Mouse (Mus musculus): ENCODE data around the gene Irgm1.
"Not testable (repeated sequence)": the region's sequence is repeated elsewhere in the genome, so short reads cannot be mapped to it uniquely, and the experiment has no call there.

The Irgm1 gene

DNA sequence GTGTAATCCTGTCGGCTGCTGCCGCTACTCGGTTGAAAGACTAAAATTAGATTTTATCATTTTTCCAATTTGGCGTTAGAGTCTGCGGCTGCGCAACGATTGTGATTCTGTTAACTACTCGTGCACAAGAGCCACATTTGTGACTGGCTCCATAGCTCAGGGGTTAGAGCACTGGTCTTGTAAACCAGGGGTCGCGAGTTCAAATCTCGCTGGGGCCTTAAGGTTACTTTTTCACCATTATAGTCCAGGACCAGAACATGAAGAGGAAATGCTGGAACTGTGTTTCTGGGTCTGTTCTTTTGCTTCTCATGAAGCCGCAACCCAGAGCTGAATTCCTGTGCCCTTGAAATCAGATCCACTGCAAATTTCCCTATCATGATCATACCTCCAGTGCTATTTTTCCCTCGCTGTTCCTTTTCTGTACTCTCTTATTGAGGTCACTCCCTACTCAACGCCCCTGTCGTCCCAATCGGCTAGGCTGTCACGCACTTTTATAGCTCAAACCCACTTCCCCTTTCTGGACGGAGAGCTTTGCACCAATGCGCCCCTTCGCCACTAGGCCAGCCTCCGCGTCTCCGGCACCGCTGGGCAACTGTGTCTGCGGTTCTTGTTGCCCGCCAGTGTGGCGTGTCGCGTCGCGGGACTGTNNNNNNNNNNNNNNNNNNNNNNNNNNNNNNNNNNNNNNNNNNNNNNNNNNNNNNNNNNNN, 17.9 kb downstream of the Irgm1 start:
- peak; percentile 68 for DNase-seq (ENCODE audit: low spot score)

DNA sequence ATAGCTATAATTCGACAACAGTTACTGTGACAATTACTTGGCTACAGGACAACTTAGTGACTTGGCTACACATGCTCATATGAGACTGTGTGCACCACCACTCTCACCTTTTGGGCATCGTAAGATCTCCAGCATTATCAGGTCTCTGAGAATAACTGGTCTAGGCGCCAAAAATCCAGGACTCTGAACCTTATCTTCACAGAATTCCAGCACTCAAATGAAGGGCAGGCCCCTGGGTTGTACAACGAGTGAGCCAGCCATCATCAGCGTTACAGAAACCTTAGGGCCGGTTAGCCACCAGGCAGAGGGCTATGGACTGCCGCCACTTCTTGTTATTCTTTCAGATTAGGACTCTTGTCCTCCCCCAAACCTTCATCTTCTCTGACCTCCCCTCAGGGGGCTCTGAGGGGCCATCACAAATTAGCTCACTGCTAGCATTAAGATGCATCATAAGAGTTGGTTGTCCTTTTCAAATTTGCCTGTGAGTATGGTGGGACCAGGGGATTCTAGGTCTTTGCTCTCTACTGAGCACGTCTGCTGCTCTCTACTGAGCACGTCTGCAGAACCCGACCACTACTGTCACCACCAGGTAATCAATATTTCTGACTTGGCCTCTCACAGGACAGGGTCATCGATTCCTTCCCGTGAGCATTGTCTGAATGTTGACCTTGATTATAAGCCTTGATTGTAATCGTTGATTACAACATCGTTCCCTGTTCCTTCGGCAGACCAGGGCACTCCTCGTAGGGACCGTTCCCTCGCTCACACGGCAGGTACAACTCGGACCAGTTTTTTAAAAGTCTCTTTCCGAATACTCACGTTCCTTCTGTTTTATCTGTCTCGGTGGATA, 18.6 kb downstream of the Irgm1 start:
- no peak for DNase-seq (ENCODE audit: low spot score)

DNA sequence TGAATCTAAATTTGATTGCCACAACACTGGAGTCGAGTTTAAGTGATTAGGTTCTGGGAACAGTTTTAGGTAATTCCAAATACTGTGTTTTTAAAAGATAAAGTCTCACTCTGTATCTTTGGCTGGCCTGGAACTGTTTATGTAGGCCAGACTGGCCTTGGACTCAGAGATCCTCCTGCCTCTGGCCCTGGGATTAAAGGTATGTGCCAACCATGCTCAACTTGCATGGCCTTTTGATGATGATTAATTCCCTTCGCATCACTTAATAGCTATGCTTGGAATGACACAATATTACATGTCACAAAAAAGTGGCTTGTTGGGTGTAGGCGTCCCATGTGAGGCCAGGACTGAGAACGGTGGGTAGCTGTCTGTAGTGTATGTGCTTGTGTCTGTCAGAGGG, 19.3 kb downstream of the Irgm1 start:
- DNase-seq (ENCODE audit: low spot score), result no peak

DNA sequence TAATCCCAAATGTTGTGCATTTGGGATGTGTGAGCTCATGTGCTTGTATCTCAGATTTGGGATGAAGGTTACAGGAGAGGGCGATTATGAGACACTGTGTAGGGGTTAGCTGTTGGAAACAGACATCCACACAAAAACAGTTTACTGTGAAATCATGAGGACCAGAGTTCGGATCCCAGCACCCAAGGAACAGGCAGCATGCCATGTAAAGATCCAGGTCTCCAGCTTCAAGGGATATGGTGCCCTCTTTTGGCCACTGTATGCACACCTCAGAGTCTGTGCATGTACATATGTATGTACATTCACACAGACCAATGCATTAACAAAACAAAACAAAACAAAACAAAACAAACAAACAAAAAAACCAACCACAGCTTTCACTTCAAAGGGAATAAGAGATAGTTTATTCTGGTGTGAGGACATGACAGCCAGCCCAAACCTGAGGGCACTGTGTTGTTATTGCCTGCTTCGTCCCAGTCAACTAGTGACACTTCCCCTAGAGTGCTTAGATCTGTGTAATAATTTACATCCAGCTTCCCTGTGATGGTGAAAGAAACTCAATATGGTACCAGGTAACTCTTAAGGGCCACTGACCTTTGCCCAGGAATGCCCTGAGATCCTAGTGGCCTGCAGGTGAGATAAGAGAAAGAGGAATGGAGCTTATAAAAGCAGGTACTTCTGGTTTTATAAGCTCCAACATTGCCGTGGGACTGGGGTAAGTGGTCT, 20.1 kb downstream of the Irgm1 start:
- no peak for DNase-seq (ENCODE audit: low spot score)

DNA sequence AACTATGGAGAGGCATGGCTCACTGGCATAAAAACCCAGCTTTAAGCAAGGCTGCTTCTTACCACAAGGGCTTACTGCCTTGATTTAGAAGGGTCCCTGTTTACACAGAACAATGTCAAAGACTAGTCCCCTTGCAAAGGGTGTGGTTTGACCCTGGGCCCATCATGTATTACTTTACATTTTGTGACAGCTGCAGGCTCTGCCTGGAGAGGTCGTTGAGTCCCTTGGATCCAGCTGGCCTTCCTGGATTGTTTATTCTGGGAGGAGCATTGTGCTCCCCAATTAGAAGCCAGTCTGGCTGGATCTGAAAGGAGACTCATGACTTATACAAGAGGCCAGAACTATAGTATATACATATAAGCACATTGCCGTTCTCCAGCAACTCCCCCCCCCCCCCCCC, 21.2 kb downstream of the Irgm1 start:
- DNase-seq (ENCODE audit: low spot score), result no peak

DNA sequence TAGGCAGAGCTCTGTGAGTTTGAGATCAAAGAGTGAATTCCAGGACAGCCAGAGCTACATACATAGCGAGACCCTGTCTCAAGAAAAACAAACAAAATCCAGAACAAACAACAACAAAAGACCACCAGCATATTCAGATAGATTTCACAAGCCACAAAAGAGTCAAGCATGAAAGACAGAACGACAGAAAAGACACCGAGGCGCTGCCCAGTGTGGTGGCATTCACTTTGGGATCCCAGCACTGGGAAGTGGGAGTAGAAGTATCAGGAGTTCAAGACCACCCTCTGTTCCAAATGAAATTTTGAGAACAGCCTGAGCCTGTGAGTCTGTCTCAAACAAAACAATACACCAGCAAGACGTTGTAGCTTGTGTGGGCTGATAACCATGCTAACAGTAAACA, 24.6 kb downstream of the Irgm1 start:
- DNase-seq (ENCODE audit: low spot score), result no peak

DNA sequence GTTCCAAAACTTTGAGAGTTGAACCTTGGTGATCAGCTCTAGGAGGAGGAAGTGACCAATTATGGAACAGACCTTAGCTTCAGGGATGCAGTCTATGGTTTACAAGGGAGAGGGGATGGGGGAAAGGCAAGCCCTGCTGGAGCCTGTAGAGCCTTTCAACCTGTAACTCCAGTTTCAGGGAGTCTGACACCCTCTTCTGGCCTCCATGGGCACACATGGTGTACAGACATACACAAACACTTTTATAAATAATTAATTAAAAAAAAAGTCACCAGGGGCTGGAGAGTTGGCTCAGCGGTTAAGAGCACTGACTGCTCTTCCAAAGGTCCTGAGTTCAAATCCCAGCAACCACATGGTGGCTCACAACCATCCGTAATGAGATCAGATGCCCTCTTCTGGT, 25.1 kb downstream of the Irgm1 start:
- DNase-seq (ENCODE audit: low spot score), result not testable (repeated sequence)

DNA sequence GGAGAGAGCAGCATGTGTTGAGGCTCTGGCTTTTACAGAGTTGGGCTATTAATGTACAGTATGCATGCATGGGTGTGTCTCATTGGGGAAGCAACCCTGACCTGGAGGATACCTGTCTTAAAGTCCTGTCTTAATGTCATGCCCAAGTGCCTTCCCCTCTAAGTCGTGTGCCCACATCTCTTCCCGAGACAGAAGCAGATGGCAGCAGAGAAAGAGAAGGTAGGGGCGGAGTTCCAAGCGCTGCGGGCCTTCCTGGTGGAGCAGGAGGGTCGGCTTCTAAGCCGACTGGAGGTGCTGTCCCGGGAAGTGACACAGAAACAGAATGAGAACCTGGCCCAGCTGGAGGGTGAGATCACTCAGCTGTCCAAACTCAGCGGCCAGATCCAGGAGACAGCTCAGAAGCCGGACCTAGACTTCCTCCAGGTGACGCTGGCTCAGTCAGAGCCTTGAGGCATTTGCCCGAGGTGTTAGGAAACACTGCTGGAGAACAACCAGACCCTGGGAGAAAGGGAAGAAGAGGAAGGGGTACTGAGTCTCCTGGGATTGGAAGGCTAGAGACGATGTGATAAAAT, 26.2 kb downstream of the Irgm1 start:
- no peak for DNase-seq (ENCODE audit: low spot score)

DNA sequence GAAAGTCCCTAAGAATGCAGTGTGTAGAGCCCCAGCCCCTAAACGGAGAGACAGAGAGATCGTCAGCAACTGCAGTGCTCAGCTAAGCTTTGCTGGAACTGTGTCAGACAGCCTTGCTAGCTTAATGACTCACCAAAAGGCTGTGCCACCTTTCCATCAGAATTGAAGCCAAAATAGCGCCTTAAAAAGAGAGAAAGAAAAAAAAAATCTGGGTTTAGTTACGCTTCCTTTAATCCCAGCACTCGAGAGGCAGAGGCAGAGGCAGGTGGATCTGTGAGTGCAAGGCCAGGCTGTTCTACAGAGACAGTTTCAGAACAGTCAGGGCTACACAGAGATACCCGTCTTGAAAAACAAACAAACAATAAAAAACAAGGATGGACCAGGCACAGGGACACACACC, 27.2 kb downstream of the Irgm1 start:
- no peak for DNase-seq (ENCODE audit: low spot score)

DNA sequence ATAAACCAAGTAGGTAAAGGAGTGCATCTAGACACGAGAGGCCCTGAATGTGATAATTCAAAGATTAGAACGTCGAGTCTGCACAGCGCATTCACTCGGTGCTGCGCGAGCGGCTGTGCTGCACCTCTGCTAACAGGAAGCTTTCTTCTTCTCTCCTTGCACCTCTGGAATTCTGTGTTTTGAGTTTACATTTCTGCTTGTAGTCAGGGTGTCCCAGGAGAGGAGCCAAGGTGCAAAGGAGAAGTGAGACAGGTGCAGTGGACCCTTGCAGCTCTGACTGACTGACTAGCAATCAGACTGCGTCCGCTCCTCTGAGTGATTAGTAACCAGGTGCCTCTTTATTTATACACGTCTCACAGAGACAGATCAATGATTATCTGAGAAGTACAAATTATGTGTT, 28.3 kb downstream of the Irgm1 start:
- no peak for DNase-seq (ENCODE audit: low spot score)

DNA sequence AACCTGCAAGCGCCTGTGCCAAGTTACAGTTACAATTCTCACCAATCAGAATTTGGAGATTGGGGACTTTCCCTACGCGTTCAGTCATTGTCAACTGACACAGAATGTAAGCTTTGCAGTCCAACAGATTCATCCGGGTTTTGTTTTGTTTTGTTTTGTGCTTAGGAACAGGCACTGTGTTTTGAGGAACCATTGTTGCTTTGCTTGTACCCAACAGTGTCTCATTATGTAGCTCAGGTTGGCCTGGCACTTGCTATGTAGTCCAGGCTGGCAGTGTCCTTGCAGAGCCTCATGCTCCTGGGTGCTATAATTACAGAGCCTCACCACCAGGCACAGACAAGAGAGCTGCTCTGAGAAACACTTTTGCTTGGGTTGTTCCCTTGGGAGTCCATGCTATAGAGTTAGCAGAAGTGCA, 29.1 kb downstream of the Irgm1 start:
- no peak for DNase-seq (ENCODE audit: low spot score)

DNA sequence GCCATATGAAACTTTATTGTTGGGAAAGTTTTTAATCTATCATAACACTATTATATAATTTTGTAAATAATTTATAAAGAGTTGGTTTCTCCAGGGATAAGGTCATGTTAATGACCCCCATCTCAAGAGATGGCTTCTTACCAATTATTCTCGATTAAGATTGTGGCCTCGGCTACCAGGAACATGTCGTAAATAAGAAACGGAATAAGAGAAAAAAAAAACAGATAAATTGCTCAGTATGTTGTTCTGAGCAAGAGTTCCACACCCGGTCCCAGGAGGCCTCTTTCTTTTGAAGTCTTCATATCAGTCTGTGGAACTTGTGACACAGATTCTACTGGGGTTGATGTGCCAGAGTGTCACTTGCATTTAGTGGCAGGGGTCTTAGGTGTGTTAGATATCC, 30.3 kb downstream of the Irgm1 start:
- no peak for DNase-seq (ENCODE audit: low spot score)

DNA sequence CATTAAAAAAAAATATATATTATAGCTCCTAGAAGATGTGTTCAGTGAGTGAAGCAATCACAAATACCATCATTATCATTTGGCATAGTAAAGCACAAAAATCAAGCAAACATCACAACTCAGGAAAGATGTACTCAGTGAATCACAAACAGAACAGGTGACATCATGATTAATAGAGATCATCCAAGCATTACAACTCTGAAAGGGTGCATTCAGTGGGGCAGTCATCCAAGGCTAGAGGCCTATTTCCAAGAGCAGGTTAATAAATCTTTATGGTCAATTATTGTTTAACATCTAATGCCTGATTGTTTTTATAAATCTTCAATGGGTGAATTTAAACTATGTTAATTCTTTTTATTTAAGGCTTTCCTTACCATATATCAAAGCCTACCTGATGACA, 30.7 kb downstream of the Irgm1 start:
- no peak for DNase-seq (ENCODE audit: low spot score)

DNA sequence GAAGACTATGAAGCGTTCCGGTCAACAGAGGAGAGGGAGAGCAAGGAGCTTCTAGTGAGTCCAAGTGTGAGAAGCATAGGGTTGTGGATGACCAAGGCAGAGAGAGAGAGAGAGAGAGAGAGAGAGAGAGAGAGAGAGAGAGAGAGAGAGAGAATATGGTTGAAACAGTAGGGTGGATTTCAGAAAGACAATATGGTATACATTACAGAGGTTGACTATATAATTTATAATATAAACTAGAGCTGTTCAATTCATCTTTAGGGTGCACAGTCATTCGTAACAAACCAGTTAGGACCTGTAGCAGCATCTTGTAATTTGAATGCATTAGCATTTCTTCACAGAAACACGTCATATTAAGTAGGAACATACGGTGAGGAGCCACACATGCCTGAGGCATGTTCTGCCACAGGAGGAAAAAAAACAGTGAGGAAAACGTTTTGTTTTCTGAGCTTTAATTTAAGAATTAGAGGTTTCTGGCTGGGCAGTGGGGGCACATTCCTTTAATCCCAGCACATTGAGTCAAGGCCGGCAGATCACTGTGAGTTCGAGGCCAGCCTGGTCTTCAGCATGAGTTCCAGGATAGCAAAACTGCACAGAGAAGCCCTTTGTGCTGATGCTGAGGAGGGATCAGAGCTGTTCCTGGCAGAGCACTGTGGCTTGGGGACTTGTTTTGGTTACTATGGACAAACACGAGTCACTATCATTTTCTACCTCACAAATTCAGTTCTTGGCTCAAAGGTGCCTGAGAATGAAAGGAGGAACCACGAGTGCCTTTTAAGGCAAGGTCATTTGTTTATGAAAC, 32.4 kb downstream of the Irgm1 start:
- no peak for DNase-seq (ENCODE audit: low spot score)

DNA sequence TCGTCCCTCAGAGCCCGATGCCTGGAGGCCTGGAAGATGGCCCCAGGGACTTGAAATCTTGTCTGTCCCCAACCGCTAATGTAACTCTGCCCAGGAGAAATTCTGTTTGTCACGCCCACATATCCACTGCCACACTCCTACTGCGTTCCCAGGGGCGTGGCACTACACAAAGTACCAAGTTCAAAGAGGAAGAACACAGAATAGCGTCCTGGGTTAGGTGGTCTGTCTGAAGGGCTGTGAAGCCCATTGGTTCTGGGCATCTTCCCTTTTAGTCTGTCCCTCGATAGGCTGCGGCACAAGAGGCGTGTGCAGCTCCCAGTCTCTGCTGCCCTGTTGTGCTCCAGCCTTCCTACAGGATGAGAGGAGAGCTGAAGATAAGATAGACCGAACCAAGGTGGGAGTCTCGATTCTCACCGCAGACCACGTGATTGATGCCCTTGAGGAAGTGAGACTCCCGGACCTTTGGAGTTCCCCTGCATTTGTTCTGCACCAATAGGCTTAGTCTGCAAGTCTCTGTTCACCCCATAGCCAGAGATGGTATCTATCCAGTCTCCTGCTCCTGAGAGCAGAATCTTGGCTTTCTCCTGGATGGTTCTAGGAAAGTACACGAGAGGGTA, 33.2 kb downstream of the Irgm1 start:
- peak; percentile 79 for DNase-seq (ENCODE audit: low spot score)

DNA sequence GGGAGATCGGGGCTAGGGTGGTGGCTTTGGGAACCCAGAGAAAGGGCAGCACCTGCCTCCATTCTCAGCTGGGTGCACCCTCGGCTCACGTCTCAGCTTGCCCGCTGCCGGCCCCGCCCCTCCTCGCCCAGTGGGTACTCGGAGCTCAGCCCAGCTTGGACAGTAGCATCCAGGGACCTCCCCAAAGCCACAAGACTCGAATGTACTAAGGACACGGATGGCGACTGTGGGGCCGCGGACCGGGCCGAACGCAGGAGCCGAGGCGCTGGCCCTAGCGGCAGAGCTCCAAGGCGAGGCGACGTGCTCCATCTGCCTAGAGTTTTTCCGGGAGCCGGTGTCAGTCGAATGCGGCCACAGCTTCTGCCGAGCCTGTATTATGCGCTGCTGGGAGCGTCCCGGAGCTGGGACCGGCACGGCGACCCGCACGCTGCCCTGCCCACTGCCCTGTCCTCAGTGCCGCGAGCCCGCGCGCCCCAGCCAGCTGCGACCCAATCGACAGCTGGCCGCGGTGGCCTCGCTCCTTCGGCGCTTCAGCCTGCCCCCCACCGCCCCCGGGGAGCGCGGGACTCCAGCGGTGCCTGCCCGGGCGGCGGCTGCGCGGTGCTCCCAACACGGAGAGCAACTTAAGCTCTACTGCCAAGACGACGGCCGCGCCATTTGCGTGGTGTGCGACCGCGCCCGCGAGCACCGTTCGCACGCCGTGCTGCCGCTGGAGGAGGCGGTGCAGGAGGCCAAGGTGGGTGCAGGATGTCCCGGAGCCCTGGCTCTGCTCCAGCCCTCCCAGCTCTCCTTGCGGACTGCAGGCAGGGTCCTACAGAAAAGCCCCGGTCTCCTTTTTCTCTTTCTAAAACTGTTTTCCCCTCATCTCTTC, 33.9 kb downstream of the Irgm1 start:
- peak; percentile 72 for DNase-seq (ENCODE audit: low spot score)

DNA sequence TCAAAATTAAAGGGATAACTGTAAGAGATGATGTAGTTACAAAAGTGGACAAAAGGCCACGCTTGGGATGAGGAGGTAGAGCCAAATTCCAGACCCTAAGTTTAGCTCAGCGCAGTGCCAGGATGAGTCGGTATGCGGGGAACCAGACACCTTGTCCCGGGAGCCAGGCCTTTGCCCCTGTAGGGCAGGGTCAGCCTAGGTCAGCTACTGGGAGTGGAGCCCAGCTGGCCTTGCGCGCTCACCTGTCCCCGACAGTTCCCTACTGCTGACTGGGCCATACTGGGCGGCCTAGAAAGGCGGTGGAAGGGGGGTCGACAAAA, 34.5 kb downstream of the Irgm1 start:
- no peak for DNase-seq (ENCODE audit: low spot score)

DNA sequence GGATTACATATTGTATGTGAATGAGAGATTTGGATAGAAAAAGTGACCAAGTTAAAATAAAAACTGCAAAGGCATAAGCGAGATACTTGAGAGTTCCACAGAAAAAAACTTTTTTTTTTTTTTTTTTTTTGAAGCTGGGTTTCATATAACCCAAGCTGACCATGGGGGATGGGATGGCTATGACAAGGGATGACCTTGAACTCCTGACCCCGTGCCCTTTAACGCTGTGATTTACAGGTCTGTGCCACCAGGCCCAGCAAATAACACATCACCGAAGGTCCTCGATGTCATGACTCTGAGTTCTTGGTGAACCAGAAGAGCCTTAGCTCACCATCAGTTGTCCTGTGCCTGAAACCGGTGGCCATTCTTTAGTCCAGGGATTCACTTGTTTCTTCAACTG, 35.6 kb downstream of the Irgm1 start:
- no peak for DNase-seq (ENCODE audit: low spot score)

DNA sequence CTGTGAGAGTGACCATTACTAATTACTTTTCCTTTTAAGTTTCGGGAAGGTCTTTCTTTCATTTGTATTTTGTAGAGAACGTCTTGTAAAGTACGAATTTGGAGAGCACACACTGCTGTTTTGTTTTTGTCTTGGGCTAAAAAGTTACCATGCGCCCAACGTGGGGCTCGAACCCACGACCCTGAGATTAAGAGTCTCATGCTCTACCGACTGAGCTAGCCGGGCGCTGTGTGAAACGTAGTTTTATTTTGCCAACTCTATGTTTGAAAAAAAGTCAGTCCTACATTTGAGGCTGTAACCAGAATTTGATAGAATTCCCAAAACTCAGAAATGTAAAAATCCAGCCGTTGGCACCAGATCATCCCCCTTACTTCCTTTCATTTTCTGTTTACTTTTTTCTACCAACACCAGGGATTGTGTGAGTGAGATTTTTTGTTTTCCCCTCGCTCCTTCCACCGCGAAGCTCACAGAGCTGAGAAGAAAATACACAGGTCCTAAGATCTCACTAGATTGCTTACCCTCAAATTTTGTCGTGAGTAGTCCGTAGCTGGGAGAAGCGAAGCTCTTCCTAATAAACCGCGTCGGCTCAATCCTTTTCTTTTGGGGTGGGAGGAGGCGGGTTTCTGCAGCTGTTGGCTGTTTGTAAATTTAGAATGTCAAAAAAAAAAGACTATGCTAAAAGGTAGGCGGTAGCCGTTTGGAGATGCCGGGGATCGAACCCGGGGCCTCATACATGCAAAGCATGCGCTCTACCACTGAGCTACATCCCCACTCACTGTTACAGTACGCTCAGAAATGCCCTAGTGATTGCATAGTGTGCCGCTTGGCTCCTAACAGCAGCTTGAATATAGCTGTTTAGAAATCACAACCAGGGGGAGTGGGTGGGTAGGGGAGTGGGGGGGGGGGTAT, 37.5 kb downstream of the Irgm1 start:
- DNase-seq (ENCODE audit: low spot score), result peak; percentile 79
